Mouse (Mus musculus) ES-E14 (cell line): ENCODE measurements around the gene Sdccag8.

Experiments used
- HCFC1 ChIP-seq: IDR thresholded peaks from 2 replicates; pipeline ENCODE4 v1.6.1; 2012; ENCODE audit warnings: low read length, inconsistent platforms, borderline replicate concordance; ENCODE audit not compliant: insufficient read depth
- ZC3H11A ChIP-seq: IDR thresholded peaks from 2 replicates; pipeline ENCODE4 v1.6.1; 2012; ENCODE audit warnings: low read depth, mild to moderate bottlenecking, inconsistent platforms, low read length, borderline replicate concordance
- ZNF384 ChIP-seq: IDR thresholded peaks from 2 replicates; pipeline ENCODE4 v1.6.1; 2012; ENCODE audit warnings: low read depth, low read length, inconsistent platforms

DNA sequence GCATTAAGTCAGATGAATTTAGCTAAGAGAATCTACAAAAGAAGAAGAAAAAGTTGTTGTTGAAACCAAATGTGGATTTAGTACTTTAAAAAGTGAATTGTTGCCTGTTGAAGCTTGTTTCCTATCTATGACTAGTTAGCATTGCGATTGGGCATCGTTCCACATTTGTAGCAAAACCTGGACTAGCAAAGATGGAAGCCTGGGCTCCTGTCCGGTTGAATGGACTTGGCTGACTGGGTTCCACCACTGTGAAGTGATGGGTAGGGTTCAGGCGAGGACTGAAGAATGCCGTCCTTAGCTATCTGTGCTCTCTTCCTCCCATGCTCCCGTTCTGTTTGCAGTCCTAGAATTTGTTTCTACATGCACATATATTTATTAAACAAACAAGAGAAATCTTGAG, 89.3 kb downstream of the Sdccag8 start:
- TF ChIP-seq ZC3H11A = no peak
- TF ChIP-seq ZNF384 = no peak
- no peak for TF ChIP-seq HCFC1
